Mouse (Mus musculus): ENCODE results near the gene Fzd4. TPM values are rescaled to one million over a fixed set of nuclear protein-coding genes. Genes with fewer than 3 reads are reported as not detected.

Gene Fzd4
- total RNA-seq (2021): 10 to 100 TPM; 22.0 to 39.9 TPM
- long read RNA-seq, experiment 1, full-length matches to known transcripts: 10 of 13 reads
- long read RNA-seq, experiment 1, partial matches to known transcripts: 0 of 13 reads
- long read RNA-seq, experiment 1, other reads (novel, unspliced or antisense): 3 of 13 reads
- long read RNA-seq, experiment 2, full-length matches to known transcripts: 22 of 35 reads
- long read RNA-seq, experiment 2, partial matches to known transcripts: 12 of 35 reads
- long read RNA-seq, experiment 2, other reads (novel, unspliced or antisense): 1 of 35 reads

GRCm38 (mm10) chr7:89404081-89404733 lies at the start of gene Fzd4, which contains the start of gene Tmem135:
Fzd4 (plus strand) TSS chr7:89404355.
Tmem135 (minus strand) TSS chr7:89404222.
- DNase-seq: peak; percentile 98

- no peak for DNase-seq
Measured at GRCm38 (mm10) chr7:89355519-89356255, 48.5 kb upstream of the Fzd4 start.

DNA sequence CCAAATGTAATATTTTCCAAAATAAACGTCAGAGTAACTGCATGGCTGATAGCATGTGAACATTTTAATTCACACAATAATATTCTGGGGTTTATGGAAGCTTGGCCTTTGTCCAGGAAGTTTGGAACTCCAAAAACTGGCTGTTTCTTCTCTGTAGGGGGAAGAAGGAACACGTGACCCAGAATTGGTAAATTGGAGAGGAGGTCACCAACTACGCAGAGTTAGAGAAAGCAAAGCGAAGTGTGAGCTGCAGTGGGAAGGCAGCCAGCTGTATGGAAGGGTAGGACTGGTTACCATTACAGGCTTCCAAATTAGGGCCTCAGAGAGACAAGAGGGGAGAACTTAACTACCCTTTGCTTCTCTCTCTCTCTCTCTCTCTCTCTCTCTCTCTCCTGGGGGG lies 47.8 kb upstream of the Fzd4 start:
- DNase-seq: no peak

DNA sequence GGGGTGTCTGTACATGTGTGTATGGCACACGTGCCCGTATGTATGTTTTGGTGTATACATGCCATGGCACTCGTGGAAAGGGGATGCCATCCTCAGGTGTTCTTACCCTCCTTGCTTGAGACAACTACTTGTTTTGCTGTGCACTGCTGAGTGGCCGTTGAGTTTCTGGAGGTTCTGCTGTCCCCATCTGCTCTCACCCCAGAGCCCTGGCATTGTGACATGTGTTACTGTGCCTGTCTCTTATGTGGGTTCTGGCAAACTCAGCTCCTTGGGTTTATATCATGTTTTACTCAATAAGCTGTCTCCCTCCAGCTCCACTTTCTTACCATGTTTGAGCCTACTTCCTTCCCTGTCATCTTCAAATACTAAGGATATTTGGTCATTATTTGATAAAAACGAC lies 40.2 kb upstream of the Fzd4 start:
- no peak for DNase-seq

- no peak for DNase-seq
Measured at GRCm38 (mm10) chr7:89365135-89365880, 38.8 kb upstream of the Fzd4 start.

GRCm38 (mm10) chr7:89367643-89368042 lies 36.5 kb upstream of the Fzd4 start:
- DNase-seq: no peak

- no peak for DNase-seq
Measured at GRCm38 (mm10) chr7:89370086-89370485, 34.1 kb upstream of the Fzd4 start.

- DNase-seq: peak; percentile 14
Measured at GRCm38 (mm10) chr7:89370917-89371316, 33.2 kb upstream of the Fzd4 start.

DNA sequence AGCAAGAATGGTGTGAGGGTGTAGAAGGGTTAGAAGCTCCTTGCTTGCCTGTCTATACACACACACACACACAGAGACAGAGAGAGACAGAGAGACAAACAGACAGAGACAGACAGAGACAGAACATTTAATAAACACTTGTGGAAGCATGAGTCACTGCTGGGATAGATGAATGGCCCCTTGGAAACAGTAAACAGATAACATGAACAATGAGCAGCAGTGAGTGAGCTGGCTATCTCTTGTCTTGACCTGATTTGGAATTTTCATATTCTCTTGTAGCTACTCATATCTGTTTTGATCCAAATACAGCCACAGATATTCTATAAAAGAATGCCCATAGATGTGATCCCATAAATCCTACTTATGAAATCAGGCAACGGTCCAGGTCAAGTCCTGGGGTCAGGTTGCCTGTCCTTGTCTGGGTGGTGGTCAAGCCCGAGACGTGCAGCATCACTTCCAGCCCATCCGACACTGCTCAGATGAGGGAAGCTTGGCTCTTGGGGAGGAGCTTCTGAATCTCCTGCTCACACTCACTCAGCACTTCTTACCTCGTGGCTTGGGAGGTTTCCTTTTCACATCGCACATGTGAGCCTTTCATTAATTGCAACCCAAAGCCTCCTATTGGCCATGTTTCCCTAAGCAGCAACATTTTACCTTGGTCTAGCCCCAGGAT lies 32.4 kb upstream of the Fzd4 start:
- no peak for DNase-seq

DNA sequence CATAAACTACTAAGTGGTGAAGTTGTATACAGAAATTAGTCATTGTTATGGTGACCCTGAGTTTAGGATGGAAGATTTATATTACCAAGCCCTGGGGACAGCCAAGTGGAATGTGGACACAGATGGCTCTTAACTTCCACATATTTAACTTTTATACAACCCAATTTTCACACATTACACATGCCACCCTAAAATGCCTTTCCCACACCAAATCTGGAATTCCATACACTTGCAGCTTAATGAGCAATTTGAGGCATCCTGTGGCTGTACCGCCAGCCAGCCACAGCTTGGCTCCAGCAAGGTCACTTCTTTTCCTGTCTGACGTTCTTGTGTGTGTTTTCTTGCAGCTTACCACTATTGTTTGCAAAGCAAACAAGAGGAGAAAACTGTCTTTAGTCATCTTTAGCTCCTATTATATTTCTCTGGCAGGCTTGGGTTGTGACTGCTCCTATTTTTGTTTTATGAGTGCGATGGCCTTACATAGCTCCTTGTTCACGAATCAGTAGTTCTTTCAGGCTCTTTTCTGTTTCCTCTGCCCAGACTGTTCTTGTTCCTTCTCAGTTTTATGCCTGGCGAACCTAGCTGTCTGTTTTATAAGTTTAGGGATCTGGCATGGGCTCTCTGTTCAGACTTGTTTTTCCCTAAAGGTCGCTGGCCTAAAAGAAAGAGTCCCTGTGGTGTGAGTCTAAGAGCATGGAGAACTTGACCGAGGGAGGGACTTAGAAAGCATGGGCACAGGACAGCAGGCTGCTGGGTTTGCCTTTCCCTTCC lies 23.0 kb upstream of the Fzd4 start:
- no peak for DNase-seq

- DNase-seq: no peak
Measured at GRCm38 (mm10) chr7:89382892-89383291, 21.3 kb upstream of the Fzd4 start.

DNA sequence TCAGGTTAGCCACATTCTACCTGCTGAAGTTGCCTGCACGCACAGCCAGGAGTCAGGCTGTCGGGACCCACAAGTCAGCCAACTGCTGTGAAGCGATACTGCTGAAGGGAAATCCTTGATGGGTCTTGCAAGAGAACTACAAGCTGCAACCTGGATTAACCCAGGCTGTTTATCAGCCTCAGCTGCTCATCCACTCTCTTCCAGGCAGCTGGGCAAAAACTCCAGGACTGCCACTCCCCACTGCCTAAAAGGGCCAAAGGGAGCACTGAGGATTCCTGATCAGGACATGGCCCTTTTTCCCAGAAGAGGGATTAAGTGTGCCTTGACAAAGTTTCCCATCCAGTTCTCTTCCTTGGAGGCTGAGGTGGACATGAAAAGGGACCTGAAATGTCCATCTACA lies 15.2 kb upstream of the Fzd4 start:
- DNase-seq: peak; percentile 23

DNA sequence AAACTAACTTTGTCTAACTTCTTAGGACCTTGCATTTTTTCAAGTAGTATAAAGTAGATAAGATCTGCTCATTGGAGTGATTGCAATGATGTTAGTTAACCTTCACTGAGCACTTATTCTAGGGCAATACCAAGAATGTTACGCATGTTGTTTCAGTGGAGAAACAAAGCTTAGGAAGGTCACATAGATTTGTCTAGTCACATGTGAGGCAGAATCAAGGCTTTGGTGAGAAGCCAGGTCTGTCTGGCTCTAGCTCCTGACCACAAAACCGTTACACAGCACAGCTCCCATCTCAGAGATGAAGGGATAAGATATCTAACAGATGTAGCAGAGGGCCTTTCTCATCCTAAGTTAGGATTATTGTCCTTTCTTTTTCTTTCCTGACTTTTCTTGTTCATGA lies 13.5 kb upstream of the Fzd4 start:
- DNase-seq: no peak

- DNase-seq: no peak
Measured at GRCm38 (mm10) chr7:89391281-89391680, 12.9 kb upstream of the Fzd4 start.

GRCm38 (mm10) chr7:89391831-89392230 lies 12.3 kb upstream of the Fzd4 start:
- DNase-seq: no peak

GRCm38 (mm10) chr7:89392388-89392787 lies 11.8 kb upstream of the Fzd4 start:
- no peak for DNase-seq

- no peak for DNase-seq
Measured at GRCm38 (mm10) chr7:89392825-89393224, 11.3 kb upstream of the Fzd4 start.

DNA sequence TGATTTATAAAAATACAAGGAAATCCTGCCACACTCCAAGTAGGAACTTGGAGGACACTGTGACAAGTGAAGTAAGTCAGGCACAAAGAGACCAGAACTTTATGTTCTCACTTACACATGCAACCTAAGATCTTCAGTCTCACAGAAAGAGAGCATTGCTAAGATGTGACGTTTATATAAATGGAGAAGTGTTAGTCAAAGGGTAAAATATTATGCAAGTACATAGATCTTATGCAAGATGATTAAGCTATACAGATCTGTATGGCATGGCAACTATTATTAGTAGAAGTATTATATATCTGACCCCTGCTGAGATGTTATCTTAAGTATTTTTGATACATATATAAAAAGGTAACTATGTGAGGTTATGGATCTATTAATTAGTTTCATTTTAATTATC lies 8.8 kb upstream of the Fzd4 start:
- DNase-seq: no peak

- DNase-seq: no peak
Measured at GRCm38 (mm10) chr7:89396386-89396785, 7.8 kb upstream of the Fzd4 start.

DNA sequence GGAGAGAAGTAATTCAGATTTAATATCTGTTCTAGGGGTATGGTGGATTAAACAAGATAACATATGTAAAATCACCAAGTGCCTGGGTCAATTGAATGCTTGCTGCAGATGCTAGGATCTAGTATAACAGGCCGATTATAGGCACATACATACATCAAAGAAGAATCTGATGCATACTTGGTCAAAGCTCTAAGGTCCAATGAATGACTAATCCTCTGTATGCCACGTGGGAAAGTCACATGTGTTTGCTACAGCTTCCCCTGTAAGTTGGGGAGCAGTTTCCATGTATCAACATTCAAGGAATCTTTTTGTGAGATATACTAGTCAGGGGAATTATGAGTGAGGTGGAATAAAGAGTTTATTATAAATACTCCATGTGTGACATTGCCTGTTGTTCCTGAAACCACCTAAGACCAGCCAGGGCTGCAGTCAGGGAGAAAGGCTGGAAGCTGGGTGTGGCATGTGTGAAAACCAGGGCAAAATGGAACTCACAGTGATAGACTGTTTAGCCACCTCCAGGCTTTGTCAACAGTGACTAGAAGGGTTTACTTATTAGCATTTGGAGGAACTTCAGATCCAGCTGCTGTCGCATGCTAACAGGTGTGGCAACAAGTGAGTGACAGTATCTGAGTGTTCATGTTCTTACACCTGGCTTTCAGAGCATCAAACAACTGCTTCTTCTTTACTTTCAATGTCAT lies 6.2 kb upstream of the Fzd4 start:
- DNase-seq: no peak

GRCm38 (mm10) chr7:89400721-89401120 lies 3.4 kb upstream of the Fzd4 start:
- DNase-seq: no peak

Data from gastrocnemius, postnatal 25 days (tissue).